Mouse (Mus musculus) stomach, embryonic 14.5 days (tissue): ENCODE data around the gene Gm26661. TPM values are rescaled to one million over a fixed set of nuclear protein-coding genes. Genes with fewer than 3 reads are reported as not detected.

ENCODE experiments used
- ATAC-seq: fragments of 200-750 bp; cut with Nextera tagmentation; 2 replicates; pipeline ENCODE4 v1.8.0; 2017; ENCODE audit warnings: low read depth, moderate TSS enrichment; ENCODE audit not compliant: insufficient number of reproducible peaks, insufficient read depth, low FRiP score
- H3K27ac ChIP-seq: fragments of 300-500 bp; sonication (generic); 2 replicates; pipeline ENCODE4 v1.5.1; 2014; ENCODE audit warnings: mild to moderate bottlenecking, low read length, moderate library complexity, mixed read lengths
- H3K27me3 ChIP-seq: fragments of 300-500 bp; sonication (generic); 2 replicates; pipeline ENCODE4 v1.6.1; 2014; ENCODE audit warnings: low read length, control low read depth, mixed read lengths; ENCODE audit not compliant: control insufficient read depth, insufficient read depth
- H3K36me3 ChIP-seq: fragments of 300-500 bp; sonication (generic); 2 replicates; pipeline ENCODE4 v1.6.1; 2014; ENCODE audit warnings: mild to moderate bottlenecking, control low read depth, low read length, moderate library complexity, mixed read lengths; ENCODE audit not compliant: control insufficient read depth, insufficient read depth
- H3K4me1 ChIP-seq: fragments of 300-500 bp; sonication (generic); 2 replicates; pipeline ENCODE4 v1.6.1; 2014; ENCODE audit warnings: low read length, control low read depth, mixed read lengths; ENCODE audit not compliant: control insufficient read depth, insufficient read depth
- H3K4me2 ChIP-seq: fragments of 300-500 bp; sonication (generic); replicated peaks from 2 replicates; pipeline ENCODE4 v1.6.1; 2014; ENCODE audit warnings: low read depth, low read length, control low read depth
- H3K4me3 ChIP-seq: fragments of 300-500 bp; sonication (generic); 2 replicates; pipeline ENCODE4 v1.5.1; 2014; ENCODE audit warnings: low read depth, low read length, control low read depth
- H3K9ac ChIP-seq: fragments of 300-500 bp; sonication (generic); replicated peaks from 2 replicates; pipeline ENCODE4 v1.6.1; 2014; ENCODE audit warnings: low read depth, mild to moderate bottlenecking, control low read depth, low read length, moderate library complexity, mixed read lengths
- H3K9me3 ChIP-seq: fragments of 300-500 bp; sonication (generic); 2 replicates; pipeline ENCODE4 v1.6.1; 2016; ENCODE audit warnings: low read depth, low read length, control low read depth; ENCODE audit not compliant: control insufficient read depth
- WGBS: fragments of 180-500 bp; shearing (Covaris S2); extraction: QIAGEN DNeasy Blood & Tissue Kit; methylation state at CpG from one replicate; pipeline ENCODE4 v1.1.7; 2014; 5-methylcytosine and 5-hydroxymethylcytosine counted together
- polyA plus RNA-seq: library from polyadenylated mRNA; unstranded; fragments of >200 nt; fragmentation: Nextera tagmentation; extraction: Ambion mirVana; gene quantifications from 2 replicates; pipeline ENCODE4 v1.2.1, GENCODE M21; 2014

The Gm26661 gene
- polyA plus RNA-seq, 1 experiment from 2014 or later, result not detected

DNA sequence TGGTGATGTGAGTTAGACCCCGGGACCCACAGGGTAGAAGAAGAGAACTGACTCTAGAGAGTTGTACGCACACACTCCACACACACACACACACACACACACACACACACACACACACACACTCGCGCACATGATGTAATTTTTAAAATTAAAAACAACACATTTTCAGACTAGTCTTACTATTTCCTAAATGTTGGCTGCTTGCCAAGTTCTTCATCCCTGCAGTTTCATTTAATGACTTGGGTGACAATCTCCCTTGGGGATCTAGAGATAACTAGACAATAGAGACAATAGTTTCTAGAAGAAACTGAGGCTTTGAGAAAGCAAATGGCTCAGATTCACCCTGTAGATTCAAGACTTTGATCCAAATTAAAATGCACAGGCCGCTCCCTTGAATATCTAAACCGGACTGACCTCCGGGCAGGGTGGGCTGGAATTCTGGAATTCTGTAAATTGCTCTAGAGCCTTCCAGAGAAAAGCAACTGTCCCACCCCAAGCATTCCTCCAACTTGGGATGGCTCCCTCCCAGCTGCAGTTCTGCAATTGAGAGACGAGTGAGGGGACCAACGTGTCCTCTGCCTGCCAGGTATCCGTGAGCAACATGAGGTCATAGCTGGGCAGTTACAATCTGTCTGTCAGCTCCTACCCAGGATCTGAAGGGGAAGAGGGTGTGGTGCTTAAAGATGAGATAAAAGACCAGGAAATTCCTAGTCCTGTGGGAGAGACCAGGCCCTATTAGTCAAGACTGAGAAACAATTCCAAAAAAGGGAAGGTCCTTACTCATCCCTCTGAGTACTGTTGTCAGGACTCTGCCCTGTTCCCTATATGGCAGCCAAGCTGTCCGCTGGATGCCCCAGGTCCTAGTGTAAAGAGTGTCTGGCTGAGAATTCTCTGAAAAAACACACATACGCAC, 17.9 kb downstream of the Gm26661 start:
- WGBS, result 74% methylated on average over 12 of the region's 12 CpGs
- ATAC-seq, result peak; percentile 34; the same call in 1 of the 2 replicates
- H3K27ac ChIP-seq, result no peak overlapping the region; the same call in 1 of the 2 replicates

DNA sequence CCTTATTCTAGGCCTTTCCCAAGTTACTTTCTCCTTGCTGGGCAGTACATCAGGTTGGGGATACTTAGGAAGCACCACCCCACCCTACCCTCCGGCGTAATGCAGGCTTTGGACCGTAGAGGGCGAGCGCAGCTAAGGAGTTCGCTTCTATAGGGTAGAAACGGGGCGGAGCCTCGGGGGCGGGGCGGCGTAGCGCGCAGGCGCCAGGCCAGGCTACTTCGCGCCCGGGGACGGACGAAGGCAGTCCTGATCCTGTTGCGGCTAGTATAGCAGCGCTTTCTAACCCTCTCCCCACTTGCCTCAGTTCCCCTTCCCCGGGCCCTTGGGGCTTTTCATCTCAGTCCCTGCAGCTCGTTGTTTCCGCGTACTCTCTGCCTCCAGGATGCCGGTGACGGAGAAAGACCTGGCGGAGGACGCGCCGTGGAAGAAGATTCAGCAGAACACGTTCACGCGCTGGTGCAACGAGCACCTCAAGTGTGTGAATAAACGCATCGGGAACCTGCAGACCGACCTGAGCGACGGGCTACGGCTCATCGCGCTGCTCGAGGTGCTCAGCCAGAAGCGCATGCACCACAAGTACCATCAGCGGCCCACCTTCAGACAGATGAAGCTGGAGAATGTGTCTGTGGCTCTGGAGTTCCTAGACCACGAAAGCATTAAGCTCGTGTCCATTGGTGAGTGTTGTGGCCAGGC, 26.5 kb downstream of the Gm26661 start, which contains the start of gene Flnb:
Gene Flnb (plus strand): TSS at position 188 of the 693 bp plus-strand sequence.
- Histone ChIP-seq H3K4me3 (peak within 1 kb of the TSS; percentile 75), H3K27me3 (no peaks in the 10 kb centered on the region), H3K4me2 (peak within 1 kb of the TSS; percentile 91), H3K27ac (peak within 1 kb of the TSS; percentile 69; the same call in 1 of the 2 replicates), H3K36me3 (no peaks in the 10 kb centered on the region), H3K9me3 (no peaks in the 10 kb centered on the region), H3K9ac (peak within 1 kb of the TSS; percentile 68), H3K4me1 (peaks cover 33% of the 10 kb centered on the region)
- whole genome bisulfite sequencing, result under 1% methylated on average over 49 of the region's 49 CpGs
- ATAC-seq, result peak; percentile 96

More for the DNA sequence above, 17.9 kb downstream of the Gm26661 start:
- Histone ChIP-seq H3K4me3 (no peak overlapping the region), H3K9ac (no peak overlapping the region), H3K27me3 (no peaks in the 10 kb centered on the region), H3K4me1 (no peaks in the 10 kb centered on the region), H3K4me2 (no peak overlapping the region), H3K9me3 (no peaks in the 10 kb centered on the region; the same call in 1 of the 2 replicates), H3K36me3 (no peaks in the 10 kb centered on the region)

DNA sequence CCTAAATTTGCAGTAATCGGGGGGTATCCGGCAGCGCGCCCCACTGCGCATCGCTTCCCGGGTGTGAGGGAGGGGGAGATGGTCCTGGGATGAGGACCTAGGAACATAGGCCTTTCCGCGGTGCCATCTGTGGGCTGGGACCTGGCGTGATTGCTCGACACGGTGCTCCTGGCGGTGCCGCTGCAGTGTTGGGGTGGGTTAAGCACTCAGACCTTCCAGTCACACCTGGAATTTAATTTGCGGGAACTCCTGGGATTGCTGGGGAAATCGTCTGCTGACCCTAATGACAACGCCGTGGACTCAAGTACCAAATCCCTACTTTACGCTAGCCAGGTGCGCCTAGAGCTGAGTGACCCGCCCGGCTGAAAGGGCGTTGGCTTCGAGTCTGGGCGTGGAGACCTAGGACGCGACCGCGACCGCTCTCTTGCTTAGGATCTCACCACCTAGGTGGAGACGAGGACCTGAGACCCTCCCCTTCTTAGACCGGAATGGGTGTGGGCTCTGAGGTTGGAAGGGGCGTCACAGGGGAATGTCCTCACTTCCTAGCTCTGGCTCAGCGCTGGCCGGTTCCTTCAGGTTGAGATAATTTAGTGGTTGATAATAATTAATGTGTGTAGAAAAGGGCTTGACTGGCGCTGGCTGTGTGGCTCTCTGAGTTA, 27.2 kb downstream of the Gm26661 start:
- no peaks in the 10 kb centered on the region for H3K27me3 ChIP-seq
- H3K9ac ChIP-seq, result peak overlapping the region; percentile 68
- WGBS, result under 1% methylated on average over 36 of the region's 36 CpGs
- peak overlapping the region; percentile 91 for H3K4me2 ChIP-seq
- H3K4me3 ChIP-seq, result peak overlapping the region; percentile 75
- H3K27ac ChIP-seq, result no peak overlapping the region
- H3K9me3 ChIP-seq, result no peaks in the 10 kb centered on the region
- no peaks in the 10 kb centered on the region for H3K36me3 ChIP-seq
- ATAC-seq, result peak; percentile 30; the same call in 1 of the 2 replicates
- peaks cover 33% of the 10 kb centered on the region for H3K4me1 ChIP-seq

DNA sequence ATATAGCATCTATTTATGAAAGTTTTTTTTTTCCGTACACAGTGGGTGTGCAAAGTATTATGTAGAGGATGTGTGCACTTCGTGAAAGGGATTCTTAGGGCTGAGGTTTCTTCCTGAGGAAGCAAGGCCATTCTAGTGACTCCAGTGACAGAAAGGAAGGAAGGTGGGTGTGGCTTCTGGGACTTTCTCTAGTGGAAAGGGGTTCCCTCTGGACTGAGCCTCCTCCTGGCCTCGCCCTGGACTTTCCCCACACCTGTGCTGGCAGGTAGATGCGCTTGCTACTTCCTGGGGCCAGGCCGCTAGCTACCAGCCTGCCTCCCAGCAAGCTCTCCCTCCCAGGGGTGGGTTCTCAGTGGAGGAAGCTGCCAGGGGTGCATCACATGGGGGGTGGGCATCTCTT, 28.1 kb downstream of the Gm26661 start:
- no peaks in the 10 kb centered on the region for H3K9me3 ChIP-seq
- no peak for ATAC-seq
- no peaks in the 10 kb centered on the region for H3K27me3 ChIP-seq
- H3K27ac ChIP-seq, result no peak overlapping the region
- no peak overlapping the region for H3K9ac ChIP-seq
- H3K4me2 ChIP-seq, result peak overlapping the region; percentile 91
- 58% methylated on average over 5 of the region's 5 CpGs for WGBS
- peaks cover 34% of the 10 kb centered on the region for H3K4me1 ChIP-seq
- H3K36me3 ChIP-seq, result no peaks in the 10 kb centered on the region
- peak overlapping the region; percentile 75 for H3K4me3 ChIP-seq

DNA sequence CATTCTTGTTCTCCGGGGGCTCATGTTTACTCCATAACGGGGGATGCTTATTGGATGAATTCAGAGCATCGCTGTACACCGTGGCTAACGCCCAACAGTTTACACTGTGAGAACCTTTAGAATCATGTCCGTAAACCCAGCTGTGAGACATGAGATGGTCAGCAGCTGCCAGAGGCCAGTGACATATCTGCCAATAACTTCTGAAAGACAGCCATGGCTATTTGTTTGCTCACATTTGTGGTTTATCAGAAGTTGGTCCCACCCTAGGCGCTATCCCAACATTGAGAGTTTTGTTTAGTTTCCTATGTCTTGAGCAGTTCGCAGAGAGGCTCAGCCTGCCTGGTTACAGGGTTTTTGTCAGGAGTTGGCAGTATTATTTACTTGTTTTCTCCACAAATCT, 30.0 kb downstream of the Gm26661 start:
- peaks cover 39% of the 10 kb centered on the region for H3K4me1 ChIP-seq
- WGBS, result 51% methylated on average over 8 of the region's 8 CpGs
- H3K4me2 ChIP-seq, result no peak overlapping the region

DNA sequence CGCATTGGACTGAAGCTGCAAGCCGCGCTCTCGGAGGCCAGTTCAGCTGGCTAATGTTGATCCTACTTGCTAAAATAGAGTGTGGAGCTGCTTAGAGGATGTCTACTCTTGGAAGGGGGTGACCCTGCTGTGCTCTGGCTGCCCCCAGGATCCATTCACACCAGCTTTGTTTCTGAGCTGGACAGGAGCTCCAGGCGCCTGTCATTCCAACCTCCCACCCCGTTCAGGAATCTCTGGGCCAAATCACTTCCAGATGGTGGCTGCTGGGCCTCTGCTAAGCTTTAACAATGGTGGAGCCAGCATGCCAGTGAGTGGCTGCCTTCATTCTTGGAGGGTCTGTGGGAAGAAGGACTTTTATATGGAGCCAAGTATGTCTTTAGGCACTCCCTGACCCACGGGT, 31.3 kb downstream of the Gm26661 start:
- 0 out of 2 replicates have a peak overlapping the region, but pooled peaks have one; percentile 28 for H3K27ac ChIP-seq
- H3K9me3 ChIP-seq, result no peaks in the 10 kb centered on the region
- no peaks in the 10 kb centered on the region for H3K36me3 ChIP-seq
- no peak for ATAC-seq
- H3K4me2 ChIP-seq, result no peak overlapping the region
- no peaks in the 10 kb centered on the region for H3K27me3 ChIP-seq
- H3K9ac ChIP-seq, result no peak overlapping the region
- no peak overlapping the region for H3K4me3 ChIP-seq
- 50% methylated on average over 7 of the region's 7 CpGs for whole genome bisulfite sequencing
- peaks cover 39% of the 10 kb centered on the region for H3K4me1 ChIP-seq

More for the DNA sequence above, 30.0 kb downstream of the Gm26661 start:
- H3K36me3 ChIP-seq, result no peaks in the 10 kb centered on the region
- no peak for ATAC-seq
- H3K9me3 ChIP-seq, result no peaks in the 10 kb centered on the region
- no peaks in the 10 kb centered on the region for H3K27me3 ChIP-seq
- no peak overlapping the region for H3K4me3 ChIP-seq
- no peak overlapping the region for H3K9ac ChIP-seq
- H3K27ac ChIP-seq, result no peak overlapping the region

DNA sequence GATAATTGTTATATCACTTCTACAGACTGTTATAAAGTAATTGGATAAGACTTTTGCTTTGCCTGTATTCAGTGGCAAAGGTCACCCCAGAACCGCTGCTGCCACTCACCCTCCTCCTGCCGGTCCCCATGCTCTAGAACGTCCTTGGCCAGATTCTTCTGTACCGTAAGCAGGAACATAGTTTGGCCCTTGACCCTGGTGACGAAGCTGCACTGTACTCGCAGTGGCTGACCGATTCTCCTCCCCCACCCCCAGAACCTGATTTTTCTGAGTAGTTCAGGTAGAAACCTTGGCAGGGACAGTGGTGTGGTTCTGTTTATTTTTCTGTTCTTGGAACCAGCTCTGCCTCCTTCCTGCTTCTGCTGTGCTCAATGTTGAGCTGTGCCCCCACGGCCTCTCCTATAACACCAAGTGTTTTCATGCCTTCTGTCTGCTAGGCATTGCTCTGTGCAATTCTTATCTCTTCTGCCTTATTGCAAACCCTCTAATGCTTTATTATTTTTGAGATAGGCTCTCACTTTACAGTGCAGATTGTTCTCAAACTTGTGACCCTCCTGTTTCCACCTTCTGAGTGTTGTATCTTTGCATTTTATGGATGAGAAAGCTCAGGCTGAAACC, 33.4 kb downstream of the Gm26661 start:
- Histone ChIP-seq H3K9ac (no peak overlapping the region), H3K4me2 (no peak overlapping the region), H3K9me3 (no peaks in the 10 kb centered on the region), H3K27ac (no peak overlapping the region), H3K27me3 (no peaks in the 10 kb centered on the region), H3K4me3 (no peak overlapping the region), H3K4me1 (peaks cover 32% of the 10 kb centered on the region), H3K36me3 (no peaks in the 10 kb centered on the region)
- ATAC-seq, result no peak; the same call in 1 of the 2 replicates
- 52% methylated on average over 8 of the region's 8 CpGs for WGBS
